Mouse (Mus musculus): ENCODE data around the gene Sobp.

GRCm38 (mm10) chr10:42980999-42981757 lies 193.2 kb downstream of the Sobp start:
- no peak for TF ChIP-seq CTCF (conservative IDR thresholded peaks at IDR 0.05; ENCODE audit: low read length)
- no peak for TF ChIP-seq NANOG (IDR thresholded peaks at IDR 0.05; ENCODE audit: borderline replicate concordance, low read length)
